In genomic region chr12:56058463-56058862, GRCm38 (mm10) we compare ENCODE assay signal across 8 mouse cellular contexts.
A peak's percentile ranks its signal among the peaks of the same experiment; 100 is the strongest.
DNase-seq lines count a peak whose midpoint lies in the region; ATAC-seq lines count a peak whose summit lies in the region.

No protein-coding gene starts in this region.

- H3K9ac ChIP-seq in forebrain, embryonic 14.5 days (ENCODE audit: low read length) = no peak overlapping the region
- no peak overlapping the region for H3K9ac ChIP-seq in hindbrain, embryonic 16.5 days (ENCODE audit: low read depth, low read length)

- H3K4me2 ChIP-seq in forebrain, embryonic 14.5 days (ENCODE audit: low read length) = no peak overlapping the region
- H3K4me2 ChIP-seq in hindbrain, embryonic 16.5 days (ENCODE audit: low read length) = no peak overlapping the region

- H3K36me3 ChIP-seq in forebrain, embryonic 14.5 days (ENCODE audit: control insufficient read depth, insufficient read depth, low read length) = no peaks in the 10 kb centered on the region
- H3K36me3 ChIP-seq in hindbrain, embryonic 16.5 days (ENCODE audit: control insufficient read depth, insufficient read depth, low read length) = no peaks in the 10 kb centered on the region

- peak; percentile 93 for ATAC-seq in forebrain, embryonic 14.5 days
- ATAC-seq in hindbrain, embryonic 16.5 days = peak; percentile 88
- ATAC-seq in megakaryocyte-erythroid progenitor cell, adult 5-6 weeks (replicated peaks; ENCODE audit: low FRiP score, low TSS enrichment, poor library complexity, severe bottlenecking) = peak; percentile 74
- no peak for ATAC-seq in inflammation-experienced regulatory T-cells, adult 6 months

- no peaks in the 10 kb centered on the region for H3K9me3 ChIP-seq in forebrain, embryonic 14.5 days (replicated peaks; ENCODE audit: control insufficient read depth, low read length)
- no peaks in the 10 kb centered on the region for H3K9me3 ChIP-seq in hindbrain, embryonic 16.5 days (ENCODE audit: control insufficient read depth, low read length)

- H3K4me1 ChIP-seq in forebrain, embryonic 14.5 days (ENCODE audit: control insufficient read depth, insufficient read depth, low read length) = no peaks in the 10 kb centered on the region
- H3K4me1 ChIP-seq in hindbrain, embryonic 16.5 days (ENCODE audit: control insufficient read depth, insufficient read depth, low read depth, low read length) = no peaks in the 10 kb centered on the region

- H3K27ac ChIP-seq in forebrain, embryonic 14.5 days (ENCODE audit: low read depth, low read length) = no peak overlapping the region
- no peak overlapping the region for H3K27ac ChIP-seq in hindbrain, embryonic 16.5 days (ENCODE audit: low read depth, low read length)

- WGBS in forebrain, embryonic 14.5 days = 14% methylated on average over 17 of the region's 17 CpGs
- 10% methylated on average over 17 of the region's 17 CpGs for WGBS in hindbrain, embryonic 16.5 days

- no peak overlapping the region for H3K4me3 ChIP-seq in forebrain, embryonic 14.5 days (ENCODE audit: low read depth, low read length)
- H3K4me3 ChIP-seq in hindbrain, embryonic 16.5 days (ENCODE audit: low read length) = no peak overlapping the region

- peak; percentile 68 for DNase-seq in Muller cell, postnatal 12 days (ENCODE audit: inconsistent ontology term)
- DNase-seq in c-Kit-positive CD71-positive TER-119-negative erythroid progenitor cells, embryonic 14.5 days (ENCODE audit: low read depth) = peak; percentile 32
- DNase-seq in forebrain, embryonic 14.5 days (ENCODE audit: low spot score) = peak; percentile 91
- peak; percentile 48 for DNase-seq in left cerebral cortex, adult 11 months (ENCODE audit: low spot score)
- DNase-seq in right cerebral cortex, postnatal 36 days (ENCODE audit: low spot score in 2 of 2) = peak; percentile 63 to 77

- no peaks in the 10 kb centered on the region; the same call in 1 of the 2 replicates for H3K27me3 ChIP-seq in forebrain, embryonic 14.5 days (replicated peaks; ENCODE audit: control insufficient read depth, insufficient read depth, low read length)
- peaks cover 6% of the 10 kb centered on the region; the same call in 1 of the 2 replicates for H3K27me3 ChIP-seq in hindbrain, embryonic 16.5 days (replicated peaks; ENCODE audit: control insufficient read depth, insufficient read depth, low read length)

Comparison
In these comparisons a context has a peak if more than half of its experiments do, and no peak if none do; other contexts are left out.
1. DNase-seq: peak in every context shown above with its lines; median percentile 91 in forebrain, embryonic 14.5 days; 70 in right cerebral cortex, postnatal 36 days; 68 in Muller cell, postnatal 12 days; 48 in left cerebral cortex, adult 11 months; 32 in c-Kit-positive CD71-positive TER-119-negative erythroid progenitor cells, embryonic 14.5 days.